Mouse (Mus musculus) limb, embryonic 11.5 days (tissue): ENCODE results near the gene A730009L09Rik. TPM values are rescaled to one million over a fixed set of nuclear protein-coding genes. Genes with fewer than 3 reads are reported as not detected.

Experiments used
- ATAC-seq: fragments of 200-750 bp; cut with Nextera tagmentation; 2 replicates; pipeline ENCODE4 v1.8.0; 2017; ENCODE audit warnings: low read depth; ENCODE audit not compliant: insufficient number of reproducible peaks, low FRiP score, low TSS enrichment
- DNase-seq: peaks from one replicate; pipeline ENCODE4 v3.0.0-alpha.2; 2015; ENCODE audit warnings: low spot score
- H3K27ac ChIP-seq: fragments of 300-500 bp; sonication (generic); replicated peaks from 2 replicates; pipeline ENCODE4 v1.5.1; 2014; ENCODE audit warnings: low read depth, mild to moderate bottlenecking, low read length
- H3K27me3 ChIP-seq: fragments of 300-500 bp; sonication (generic); 2 replicates; pipeline ENCODE4 v1.6.1; 2014; ENCODE audit warnings: mild to moderate bottlenecking, low read length, mixed read lengths; ENCODE audit not compliant: control insufficient read depth, insufficient read depth
- H3K36me3 ChIP-seq: fragments of 300-500 bp; sonication (generic); 2 replicates; pipeline ENCODE4 v1.6.1; 2014; ENCODE audit warnings: mild to moderate bottlenecking, low read length, moderate library complexity, mixed read lengths; ENCODE audit not compliant: control insufficient read depth, insufficient read depth
- H3K4me1 ChIP-seq: fragments of 300-500 bp; sonication (generic); 2 replicates; pipeline ENCODE4 v1.6.1; 2014; ENCODE audit warnings: low read length, mixed read lengths; ENCODE audit not compliant: control insufficient read depth, insufficient read depth
- H3K4me2 ChIP-seq: fragments of 300-500 bp; sonication (generic); 2 replicates; pipeline ENCODE4 v1.6.1; 2014; ENCODE audit warnings: low read depth, mild to moderate bottlenecking, moderate library complexity; ENCODE audit not compliant: severe bottlenecking
- H3K4me3 ChIP-seq: fragments of 300-500 bp; sonication (generic); 2 replicates; pipeline ENCODE4 v1.5.1; 2014; ENCODE audit warnings: low read depth, low read length
- H3K9ac ChIP-seq: fragments of 300-500 bp; sonication (generic); 2 replicates; pipeline ENCODE4 v1.6.1; 2014; ENCODE audit warnings: mild to moderate bottlenecking, low read length
- H3K9me3 ChIP-seq: fragments of 300-500 bp; sonication (generic); 2 replicates; pipeline ENCODE4 v1.6.1; 2016; ENCODE audit warnings: low read length; ENCODE audit not compliant: control insufficient read depth
- WGBS: fragments of 180-500 bp; shearing (Covaris S2); extraction: QIAGEN DNeasy Blood & Tissue Kit; methylation state at CpG from one replicate; pipeline ENCODE4 v1.1.7; 2014; 5-methylcytosine and 5-hydroxymethylcytosine counted together
- polyA plus RNA-seq: library from polyadenylated mRNA; unstranded; fragments of >200 nt; fragmentation: Nextera tagmentation; extraction: Ambion mirVana; gene quantifications from 2 replicates; pipeline ENCODE4 v1.2.1, GENCODE M21; 2014

Gene A730009L09Rik
- not detected in 2 replicates for polyA plus RNA-seq

DNA sequence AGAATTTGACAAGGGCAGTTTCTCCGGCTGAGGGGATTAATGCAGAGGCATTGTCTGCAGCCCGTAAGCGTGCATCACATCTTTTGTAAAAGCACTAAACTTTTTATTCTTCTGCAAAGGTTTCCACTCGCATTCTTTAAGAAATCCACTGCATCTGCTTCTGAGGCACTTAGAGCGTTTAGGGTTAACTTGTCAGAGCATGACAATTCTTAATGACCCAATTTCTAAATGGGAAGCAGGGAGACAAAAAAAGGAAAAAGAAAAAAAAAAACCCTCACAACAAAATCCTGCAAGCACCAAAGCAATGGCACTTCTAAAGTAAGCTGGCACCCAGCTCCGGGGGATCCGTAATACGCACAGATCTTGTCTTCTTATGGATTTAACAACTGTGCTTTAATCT lies at the start of gene A730009L09Rik:
A730009L09Rik (plus strand) TSS at position 301 of the 400 bp plus-strand sequence.
- no peak within 1 kb of the TSS for H3K4me2 ChIP-seq
- ATAC-seq (no peak), DNase-seq (no peak)
- no peak within 1 kb of the TSS for H3K27ac ChIP-seq
- WGBS: 84% methylated on average over 8 of the region's 8 CpGs
- H3K9ac ChIP-seq: no peak within 1 kb of the TSS
- no peaks in the 10 kb centered on the region for H3K27me3 ChIP-seq
- no peaks in the 10 kb centered on the region for H3K36me3 ChIP-seq
- no peaks in the 10 kb centered on the region for H3K4me1 ChIP-seq
- H3K9me3 ChIP-seq: no peaks in the 10 kb centered on the region
- no peak within 1 kb of the TSS for H3K4me3 ChIP-seq

DNA sequence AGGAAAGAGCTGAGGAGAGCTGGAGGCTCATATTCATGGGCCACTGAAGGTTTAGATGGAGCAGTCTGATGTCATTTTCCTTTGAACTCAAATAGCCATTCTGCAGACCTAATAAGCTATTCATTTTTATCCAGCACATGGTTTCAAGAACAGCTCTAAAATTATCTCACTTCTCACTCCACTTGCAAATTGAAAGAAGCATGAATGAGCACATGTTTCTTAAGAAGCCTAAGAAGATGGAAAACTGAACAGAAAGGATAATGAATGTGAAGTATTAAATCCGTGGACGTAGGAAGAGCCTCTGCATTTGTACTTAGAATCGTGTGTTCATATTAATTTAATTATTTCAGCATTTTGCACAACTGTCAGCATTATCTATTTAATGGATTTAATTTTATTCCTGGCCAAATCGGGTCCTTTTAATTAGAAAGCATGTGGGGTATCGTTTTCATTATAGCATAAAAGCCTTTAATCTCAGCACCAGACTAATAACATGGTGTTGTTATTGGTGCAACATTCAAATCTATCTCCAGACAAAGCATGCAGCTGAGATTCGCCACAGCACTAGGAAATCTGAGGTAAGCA lies 49.2 kb upstream of the A730009L09Rik start:
- Histone ChIP-seq H3K27me3 (no peaks in the 10 kb centered on the region), H3K4me1 (no peaks in the 10 kb centered on the region), H3K9me3 (no peaks in the 10 kb centered on the region), H3K27ac (no peak overlapping the region), H3K4me2 (no peak overlapping the region), H3K9ac (no peak overlapping the region), H3K36me3 (no peaks in the 10 kb centered on the region), H3K4me3 (no peak overlapping the region)
- DNase-seq (no peak), ATAC-seq (no peak)
- 82% methylated on average over 6 of the region's 6 CpGs for WGBS

DNA sequence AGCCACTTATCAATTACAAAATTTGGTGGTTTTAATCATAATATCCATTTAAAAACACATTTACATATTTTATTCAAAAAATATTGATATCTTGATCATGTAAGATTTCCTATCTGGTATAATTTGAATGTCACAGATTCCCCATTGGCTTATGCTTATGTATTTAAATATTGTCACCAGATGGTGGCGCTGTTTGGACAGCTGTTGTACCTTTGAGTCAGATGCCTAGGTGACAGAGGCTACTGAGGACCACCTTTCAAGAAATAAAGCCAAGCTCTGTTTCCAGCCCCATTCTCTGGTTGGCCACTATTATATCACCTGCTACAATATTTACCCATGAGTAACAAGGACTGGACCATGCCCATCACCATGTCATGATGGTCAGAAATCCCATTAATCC lies 46.0 kb upstream of the A730009L09Rik start:
- Histone ChIP-seq H3K4me3 (no peak overlapping the region), H3K4me2 (no peak overlapping the region), H3K9ac (no peak overlapping the region), H3K9me3 (no peaks in the 10 kb centered on the region), H3K36me3 (no peaks in the 10 kb centered on the region), H3K27me3 (no peaks in the 10 kb centered on the region), H3K27ac (no peak overlapping the region), H3K4me1 (no peaks in the 10 kb centered on the region)
- DNase-seq: no peak
- no peak for ATAC-seq
- WGBS: 17% methylated on average over 1 of the region's 1 CpGs

DNA sequence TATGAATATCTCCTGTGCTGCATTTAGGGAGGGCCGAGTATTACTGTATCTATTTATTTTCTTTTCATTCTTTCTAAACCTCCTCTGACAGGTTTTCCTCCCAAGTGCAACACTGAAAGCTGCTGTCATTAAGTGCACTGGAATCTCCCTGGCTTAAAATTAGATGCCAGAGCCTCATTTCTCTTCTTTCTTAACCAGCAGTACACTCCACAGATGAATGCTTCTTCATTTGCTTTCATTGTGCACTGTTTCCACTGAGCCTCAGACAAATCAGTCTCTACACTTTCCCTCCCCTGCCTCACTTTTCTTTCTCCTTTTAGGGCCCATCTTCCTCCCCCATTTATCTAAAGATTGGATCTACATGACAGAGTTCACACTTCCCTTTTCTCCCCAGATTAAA lies 44.9 kb upstream of the A730009L09Rik start:
- Histone ChIP-seq H3K36me3 (no peaks in the 10 kb centered on the region), H3K9me3 (no peaks in the 10 kb centered on the region), H3K4me1 (no peaks in the 10 kb centered on the region), H3K9ac (no peak overlapping the region), H3K27me3 (no peaks in the 10 kb centered on the region), H3K4me3 (no peak overlapping the region), H3K4me2 (no peak overlapping the region), H3K27ac (no peak overlapping the region)
- WGBS: 91% methylated on average over 1 of the region's 1 CpGs
- no peak for DNase-seq
- no peak for ATAC-seq

DNA sequence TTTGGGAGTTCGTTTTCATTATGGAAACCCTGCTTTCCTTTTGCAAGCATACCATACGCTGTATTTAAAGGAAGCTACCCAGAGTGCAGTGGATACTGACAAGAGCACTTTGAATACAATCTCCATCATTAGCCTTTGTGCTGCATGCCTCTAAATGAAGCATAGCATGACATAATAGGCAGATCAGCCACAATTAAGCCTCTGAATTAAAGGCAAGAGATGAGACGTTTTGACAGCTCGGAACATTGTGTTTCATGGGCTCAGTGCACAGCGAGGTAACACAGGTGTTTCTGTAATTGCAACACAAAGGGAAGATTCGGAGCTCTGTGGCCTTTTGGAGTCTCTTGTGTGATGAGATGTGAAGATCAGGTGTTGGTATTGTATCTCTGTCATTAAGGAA lies 41.5 kb upstream of the A730009L09Rik start:
- Histone ChIP-seq H3K27ac (no peak overlapping the region), H3K4me1 (no peaks in the 10 kb centered on the region), H3K27me3 (no peaks in the 10 kb centered on the region), H3K36me3 (no peaks in the 10 kb centered on the region), H3K9me3 (no peaks in the 10 kb centered on the region), H3K4me2 (no peak overlapping the region), H3K4me3 (no peak overlapping the region), H3K9ac (no peak overlapping the region)
- no peak for DNase-seq
- no peak for ATAC-seq
- WGBS: 85% methylated on average over 6 of the region's 6 CpGs

DNA sequence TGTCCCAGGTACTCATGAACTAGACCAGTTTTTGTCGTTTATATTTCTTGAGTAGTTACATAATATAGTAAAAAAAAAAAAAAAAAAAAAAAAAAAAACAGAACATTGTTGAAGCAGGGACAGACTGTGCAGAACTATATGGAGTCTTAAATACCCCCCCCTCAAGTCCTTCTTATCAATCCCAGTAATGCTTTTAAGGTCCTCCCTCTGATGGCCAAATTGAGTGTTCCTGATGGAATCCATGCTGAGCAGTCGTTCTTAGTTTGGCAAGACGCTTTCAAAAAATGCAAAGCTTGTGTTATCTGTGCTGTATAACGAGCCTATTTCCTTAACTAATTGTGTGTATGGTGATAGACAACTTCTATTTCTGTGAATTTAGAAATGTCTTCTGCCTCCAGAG lies 40.2 kb upstream of the A730009L09Rik start:
- Histone ChIP-seq H3K4me2 (no peak overlapping the region), H3K9me3 (no peaks in the 10 kb centered on the region), H3K4me3 (no peak overlapping the region), H3K27me3 (no peaks in the 10 kb centered on the region), H3K4me1 (no peaks in the 10 kb centered on the region), H3K27ac (no peak overlapping the region), H3K36me3 (no peaks in the 10 kb centered on the region), H3K9ac (no peak overlapping the region)
- DNase-seq (no peak), ATAC-seq (no peak)
- 76% methylated on average over 4 of the region's 4 CpGs for WGBS

DNA sequence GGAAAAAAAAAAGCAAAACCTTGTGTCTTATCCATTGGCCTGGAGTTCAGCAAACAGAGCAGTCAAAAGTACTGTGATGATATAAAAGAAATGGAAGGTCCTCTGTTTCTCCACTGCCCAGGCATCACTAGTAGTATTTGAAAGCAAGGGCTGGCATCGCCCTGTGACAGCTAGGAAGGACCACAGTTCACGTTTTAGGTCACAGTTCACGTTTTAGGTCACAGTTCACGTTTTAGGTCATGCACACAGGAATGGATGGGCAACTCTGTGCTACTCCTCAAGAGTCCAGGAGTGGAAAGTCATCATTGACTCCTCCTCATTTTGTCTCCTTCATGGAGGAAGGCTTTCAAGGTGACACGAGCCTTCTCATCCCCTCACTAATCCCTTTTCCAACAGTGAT lies 38.0 kb upstream of the A730009L09Rik start:
- no peaks in the 10 kb centered on the region for H3K4me1 ChIP-seq
- H3K36me3 ChIP-seq: no peaks in the 10 kb centered on the region
- H3K27ac ChIP-seq: no peak overlapping the region
- ATAC-seq (no peak), DNase-seq (no peak)
- H3K4me3 ChIP-seq: no peak overlapping the region
- WGBS: 88% methylated on average over 5 of the region's 5 CpGs
- no peaks in the 10 kb centered on the region for H3K9me3 ChIP-seq
- H3K27me3 ChIP-seq: no peaks in the 10 kb centered on the region
- no peak overlapping the region for H3K4me2 ChIP-seq
- H3K9ac ChIP-seq: no peak overlapping the region

DNA sequence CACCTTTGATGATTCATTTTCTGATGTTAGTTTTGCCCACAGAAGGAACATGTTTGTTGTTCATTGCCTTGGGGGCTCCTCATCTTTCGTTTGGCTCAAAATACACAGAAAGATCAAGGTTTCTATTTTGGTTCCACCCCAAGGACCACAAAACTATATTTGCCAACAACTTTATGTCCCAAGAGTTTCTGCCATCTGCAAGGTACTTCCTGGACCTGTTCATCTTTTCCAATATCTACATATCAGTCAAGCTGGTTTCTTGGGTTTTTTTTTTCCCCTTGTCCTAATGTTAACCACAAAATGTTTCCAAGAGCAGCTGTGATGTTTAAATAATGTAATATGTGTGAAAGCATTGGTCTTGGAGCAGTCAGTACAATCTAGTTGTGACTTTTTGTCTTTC lies 37.4 kb upstream of the A730009L09Rik start:
- Histone ChIP-seq H3K9me3 (no peaks in the 10 kb centered on the region), H3K27ac (no peak overlapping the region), H3K4me1 (no peaks in the 10 kb centered on the region), H3K27me3 (no peaks in the 10 kb centered on the region), H3K4me3 (no peak overlapping the region), H3K36me3 (no peaks in the 10 kb centered on the region), H3K4me2 (no peak overlapping the region), H3K9ac (no peak overlapping the region)
- DNase-seq (no peak), ATAC-seq (no peak)
- 85% methylated on average over 1 of the region's 1 CpGs for WGBS

DNA sequence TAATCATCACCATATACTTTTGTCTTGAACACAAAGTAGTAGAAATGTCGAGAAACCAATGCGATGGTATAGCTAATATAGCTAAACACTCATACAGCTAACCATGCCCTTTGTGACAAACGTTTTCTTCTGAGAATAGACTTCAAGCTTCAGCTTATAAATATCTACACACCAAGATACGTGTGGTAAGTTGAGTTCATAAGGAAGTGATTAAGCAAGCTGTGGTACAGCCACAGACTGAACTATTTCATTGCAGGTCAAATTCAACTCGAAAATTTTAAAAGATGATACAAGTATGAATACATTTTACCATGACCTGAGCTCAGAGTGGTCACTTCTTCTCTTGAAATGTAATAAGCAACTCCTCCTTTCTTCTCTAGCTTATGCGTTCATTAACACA lies 37.0 kb upstream of the A730009L09Rik start:
- DNase-seq (no peak), ATAC-seq (no peak)
- WGBS: 77% methylated on average over 6 of the region's 6 CpGs
- Histone ChIP-seq H3K9me3 (no peaks in the 10 kb centered on the region), H3K27ac (no peak overlapping the region), H3K4me2 (no peak overlapping the region), H3K27me3 (no peaks in the 10 kb centered on the region), H3K36me3 (no peaks in the 10 kb centered on the region), H3K4me3 (no peak overlapping the region), H3K4me1 (no peaks in the 10 kb centered on the region), H3K9ac (no peak overlapping the region)
